Mouse (Mus musculus) forebrain, postnatal 0 days (tissue): ENCODE data around the gene Ttyh2. TPM values are rescaled to one million over a fixed set of nuclear protein-coding genes. Genes with fewer than 3 reads are reported as not detected.
"Not testable (repeated sequence)": the region's sequence is repeated elsewhere in the genome, so short reads cannot be mapped to it uniquely, and the experiment has no call there.

Experiments used
- ATAC-seq: fragments of 200-750 bp; cut with Nextera tagmentation; 2 replicates; pipeline ENCODE4 v1.8.0; 2017; ENCODE audit warnings: mild to moderate bottlenecking, moderate library complexity
- DNase-seq: peaks from one replicate; pipeline ENCODE4 v3.0.0-alpha.2; 2015
- H3K27ac ChIP-seq: fragments of 300-500 bp; sonication (generic); 2 replicates; pipeline ENCODE4 v1.5.1; 2014; ENCODE audit warnings: low read depth, mild to moderate bottlenecking, antibody characterized with exemption, low read length, moderate library complexity, mixed read lengths
- H3K27me3 ChIP-seq: fragments of 300-500 bp; sonication (generic); 2 replicates; pipeline ENCODE4 v1.6.1; 2014; ENCODE audit warnings: mild to moderate bottlenecking, low read length, mixed read lengths; ENCODE audit not compliant: insufficient read depth
- H3K36me3 ChIP-seq: fragments of 300-500 bp; sonication (generic); 2 replicates; pipeline ENCODE4 v1.6.1; 2014; ENCODE audit warnings: mild to moderate bottlenecking, moderate library complexity; ENCODE audit not compliant: insufficient read depth
- H3K4me1 ChIP-seq: fragments of 300-500 bp; sonication (generic); 2 replicates; pipeline ENCODE4 v1.6.1; 2014; ENCODE audit warnings: antibody characterized with exemption; ENCODE audit not compliant: insufficient read depth
- H3K4me2 ChIP-seq: fragments of 300-500 bp; sonication (generic); 2 replicates; pipeline ENCODE4 v1.6.1; 2014; ENCODE audit warnings: low read depth, mild to moderate bottlenecking, moderate library complexity
- H3K4me3 ChIP-seq: fragments of 300-500 bp; sonication (generic); 2 replicates; pipeline ENCODE4 v1.5.1; 2014; ENCODE audit warnings: low read depth, low read length, mixed read lengths
- H3K9ac ChIP-seq: fragments of 300-500 bp; sonication (generic); 2 replicates; pipeline ENCODE4 v1.6.1; 2014; ENCODE audit warnings: mild to moderate bottlenecking
- H3K9me3 ChIP-seq: fragments of 300-500 bp; sonication (generic); 2 replicates; pipeline ENCODE4 v1.6.1; 2016; ENCODE audit warnings: low read length
- CTCF ChIP-seq: sonication (generic); IDR thresholded peaks from 2 replicates; pipeline ENCODE4 v1.5.1; 2016; ENCODE audit warnings: antibody characterized with exemption, control low read depth, low read depth
- WGBS: fragments of 180-500 bp; shearing (Covaris S2); extraction: QIAGEN DNeasy Blood & Tissue Kit; methylation state at CpG from one replicate; pipeline ENCODE4 v1.1.7; 2014; 5-methylcytosine and 5-hydroxymethylcytosine counted together
- polyA plus RNA-seq: library from polyadenylated mRNA; unstranded; fragments of >200 nt; fragmentation: Nextera tagmentation; extraction: Ambion mirVana; gene quantifications from 2 replicates; pipeline ENCODE4 v1.2.1, GENCODE M21; 2015
- total RNA-seq: library from RNA; depleted of rRNA; stranded (reverse); fragments of >200 nt; gene quantifications from 2 replicates; pipeline ENCODE4 v1.2.3, GENCODE M21; 2014

Ttyh2 gene
- total and polyA plus RNA-seq, 2 experiments from 2014 or later: 26.4 to 29.9 TPM

GRCm38 (mm10) chr11:114673719-114674050, 1.5 kb upstream of the Ttyh2 start:
- 85% methylated on average over 2 of the region's 2 CpGs for WGBS
- no peak for TF ChIP-seq CTCF

GRCm38 (mm10) chr11:114674180-114674579, 1.1 kb upstream of the Ttyh2 start:
- WGBS: 57% methylated on average over 8 of the region's 8 CpGs
- Histone ChIP-seq H3K36me3 (peaks cover 44% of the 10 kb centered on the region), H3K4me1 (peaks cover 9% of the 10 kb centered on the region), H3K4me2 (no peak overlapping the region), H3K27ac (no peak overlapping the region), H3K4me3 (no peak overlapping the region), H3K27me3 (no peaks in the 10 kb centered on the region), H3K9me3 (no peaks in the 10 kb centered on the region), H3K9ac (no peak overlapping the region)
- ATAC-seq: no peak
- no peak for DNase-seq
- TF ChIP-seq CTCF: no peak

More at GRCm38 (mm10) chr11:114673719-114674050, 1.5 kb upstream of the Ttyh2 start:
- Histone ChIP-seq H3K27me3 (no peaks in the 10 kb centered on the region), H3K36me3 (peaks cover 44% of the 10 kb centered on the region), H3K4me2 (no peak overlapping the region), H3K9me3 (no peaks in the 10 kb centered on the region), H3K27ac (no peak overlapping the region), H3K9ac (no peak overlapping the region), H3K4me1 (peaks cover 9% of the 10 kb centered on the region), H3K4me3 (no peak overlapping the region)
- no peak for ATAC-seq
- no peak for DNase-seq

GRCm38 (mm10) chr11:114674796-114675195, 435 bp upstream of the Ttyh2 start:
- H3K27ac ChIP-seq, H3K9me3 ChIP-seq, H3K9ac ChIP-seq, H3K27me3 ChIP-seq, DNase-seq, H3K4me1 ChIP-seq, ATAC-seq, H3K4me3 ChIP-seq: not testable (repeated sequence)
- Histone ChIP-seq H3K36me3 (peaks cover 44% of the 10 kb centered on the region), H3K4me2 (peak overlapping the region; percentile 93)
- WGBS: 83% methylated on average over 1 of the region's 3 CpGs

GRCm38 (mm10) chr11:114675826-114676401, 683 bp downstream of the Ttyh2 start:
- no peak for TF ChIP-seq CTCF
- no peaks in the 10 kb centered on the region; the same call in 1 of the 2 replicates for H3K4me1 ChIP-seq

GRCm38 (mm10) chr11:114676431-114676830, 1.2 kb downstream of the Ttyh2 start:
- Histone ChIP-seq H3K4me3 (peak overlapping the region; percentile 48), H3K4me2 (peak overlapping the region; percentile 93), H3K36me3 (peaks cover 30% of the 10 kb centered on the region), H3K9ac (0 out of 2 replicates have a peak overlapping the region, but pooled peaks have one; percentile 53), H3K9me3 (no peaks in the 10 kb centered on the region), H3K27me3 (no peaks in the 10 kb centered on the region), H3K4me1 (no peaks in the 10 kb centered on the region; the same call in 1 of the 2 replicates), H3K27ac (no peak overlapping the region)
- ATAC-seq (no peak), DNase-seq (no peak)
- 9% methylated on average over 14 of the region's 14 CpGs for WGBS
- TF ChIP-seq CTCF: no peak

More at GRCm38 (mm10) chr11:114675826-114676401, 683 bp downstream of the Ttyh2 start:
- DNase-seq (no peak), ATAC-seq (0 out of 2 replicates have a peak, but pooled peaks have one; percentile 13)
- H3K4me2 ChIP-seq: peak overlapping the region; percentile 93
- H3K27ac ChIP-seq: peak overlapping the region; percentile 36; the same call in 1 of the 2 replicates
- peak overlapping the region; percentile 48 for H3K4me3 ChIP-seq
- peak overlapping the region; percentile 53 for H3K9ac ChIP-seq
- WGBS: 3% methylated on average over 27 of the region's 27 CpGs
- H3K36me3 ChIP-seq: peaks cover 35% of the 10 kb centered on the region
- H3K27me3 ChIP-seq: no peaks in the 10 kb centered on the region
- H3K9me3 ChIP-seq: no peaks in the 10 kb centered on the region

- Histone ChIP-seq H3K9me3 (no peaks in the 10 kb centered on the region), H3K27ac (no peak overlapping the region), H3K9ac (no peak overlapping the region), H3K27me3 (no peaks in the 10 kb centered on the region), H3K4me3 (no peak overlapping the region), H3K4me2 (peak overlapping the region; percentile 93), H3K4me1 (no peaks in the 10 kb centered on the region; the same call in 1 of the 2 replicates), H3K36me3 (peaks cover 24% of the 10 kb centered on the region)
- no peak for ATAC-seq
- no peak for TF ChIP-seq CTCF
- 40% methylated on average over 9 of the region's 9 CpGs for whole genome bisulfite sequencing
- no peak for DNase-seq
Observed at GRCm38 (mm10) chr11:114676896-114677530, 1.8 kb downstream of the Ttyh2 start.

- H3K9me3 ChIP-seq: no peaks in the 10 kb centered on the region
- 68% methylated on average over 8 of the region's 8 CpGs for WGBS
- ATAC-seq (no peak), DNase-seq (no peak)
- H3K4me1 ChIP-seq: no peaks in the 10 kb centered on the region; the same call in 1 of the 2 replicates
- H3K27me3 ChIP-seq: no peaks in the 10 kb centered on the region
- TF ChIP-seq CTCF: no peak
- H3K27ac ChIP-seq: no peak overlapping the region
- no peak overlapping the region for H3K4me3 ChIP-seq
- no peak overlapping the region for H3K9ac ChIP-seq
- H3K36me3 ChIP-seq: no peaks in the 10 kb centered on the region
- H3K4me2 ChIP-seq: no peak overlapping the region
Observed at GRCm38 (mm10) chr11:114679582-114679981, 4.4 kb downstream of the Ttyh2 start.
